Mouse (Mus musculus) limb, embryonic 15.5 days (tissue): ENCODE measurements around the gene Stat5b. TPM values are rescaled to one million over a fixed set of nuclear protein-coding genes. Genes with fewer than 3 reads are reported as not detected.

Experiments used
- ATAC-seq: fragments of 200-750 bp; cut with Nextera tagmentation; 2 replicates; pipeline ENCODE4 v1.8.0; 2017; ENCODE audit warnings: low read depth, moderate TSS enrichment; ENCODE audit not compliant: insufficient number of reproducible peaks, low FRiP score, low TSS enrichment
- H3K27ac ChIP-seq: fragments of 300-500 bp; sonication (generic); 2 replicates; pipeline ENCODE4 v1.5.1; 2015; ENCODE audit warnings: moderate library complexity, mild to moderate bottlenecking, inconsistent platforms
- H3K27me3 ChIP-seq: fragments of 300-500 bp; sonication (generic); 2 replicates; pipeline ENCODE4 v1.6.1; 2015; ENCODE audit warnings: inconsistent platforms
- H3K36me3 ChIP-seq: fragments of 300-500 bp; sonication (generic); 2 replicates; pipeline ENCODE4 v1.6.1; 2015; ENCODE audit warnings: inconsistent platforms
- H3K4me1 ChIP-seq: fragments of 300-500 bp; sonication (generic); 2 replicates; pipeline ENCODE4 v1.6.1; 2015; ENCODE audit warnings: inconsistent platforms
- H3K4me2 ChIP-seq: fragments of 300-500 bp; sonication (generic); 2 replicates; pipeline ENCODE4 v1.6.1; 2015; ENCODE audit warnings: mild to moderate bottlenecking, inconsistent platforms
- H3K4me3 ChIP-seq: fragments of 300-500 bp; sonication (generic); 2 replicates; pipeline ENCODE4 v1.5.1; 2015; ENCODE audit warnings: mild to moderate bottlenecking, inconsistent platforms
- H3K9ac ChIP-seq: fragments of 300-500 bp; sonication (generic); 2 replicates; pipeline ENCODE4 v1.6.1; 2015; ENCODE audit warnings: inconsistent platforms
- H3K9me3 ChIP-seq: fragments of 300-500 bp; sonication (generic); 2 replicates; pipeline ENCODE4 v1.6.1; 2016; ENCODE audit warnings: inconsistent platforms
- WGBS: fragments of 180-500 bp; shearing (Covaris S2); methylation state at CpG from one replicate; pipeline ENCODE4 v1.1.7; 2015; 5-methylcytosine and 5-hydroxymethylcytosine counted together
- polyA plus RNA-seq: library from polyadenylated mRNA; unstranded; fragments of >200 nt; fragmentation: Nextera tagmentation; extraction: Ambion mirVana; gene quantifications from 2 replicates; pipeline ENCODE4 v1.2.1, GENCODE M21; 2015

Stat5b gene
- polyA plus RNA-seq, 1 experiment from 2014 or later: 23.4 TPM

GRCm38 (mm10) chr11:100831396-100831795 is 19.1 kb downstream of the Stat5b start:
- Histone ChIP-seq H3K4me3 (no peak overlapping the region), H3K27me3 (no peaks in the 10 kb centered on the region), H3K4me2 (no peak overlapping the region), H3K9ac (no peak overlapping the region), H3K36me3 (no peaks in the 10 kb centered on the region), H3K9me3 (no peaks in the 10 kb centered on the region), H3K27ac (no peak overlapping the region), H3K4me1 (peaks cover 13% of the 10 kb centered on the region; the same call in 1 of the 2 replicates)
- WGBS: 72% methylated on average over 10 of the region's 10 CpGs
- ATAC-seq: no peak

GRCm38 (mm10) chr11:100829691-100830090 is 20.8 kb downstream of the Stat5b start:
- H3K4me2 ChIP-seq: no peak overlapping the region
- 67% methylated on average over 12 of the region's 12 CpGs for WGBS

GRCm38 (mm10) chr11:100828676-100829151 is 21.8 kb downstream of the Stat5b start:
- no peaks in the 10 kb centered on the region for H3K9me3 ChIP-seq
- 65% methylated on average over 10 of the region's 10 CpGs for WGBS
- no peak overlapping the region for H3K9ac ChIP-seq
- H3K4me1 ChIP-seq: peaks cover 18% of the 10 kb centered on the region; the same call in 1 of the 2 replicates
- no peak overlapping the region for H3K27ac ChIP-seq
- H3K4me2 ChIP-seq: no peak overlapping the region
- H3K36me3 ChIP-seq: no peaks in the 10 kb centered on the region
- no peaks in the 10 kb centered on the region for H3K27me3 ChIP-seq
- no peak overlapping the region for H3K4me3 ChIP-seq
- no peak for ATAC-seq

More at GRCm38 (mm10) chr11:100829691-100830090, 20.8 kb downstream of the Stat5b start:
- H3K27me3 ChIP-seq: no peaks in the 10 kb centered on the region
- H3K27ac ChIP-seq: no peak overlapping the region
- no peak overlapping the region for H3K9ac ChIP-seq
- H3K36me3 ChIP-seq: no peaks in the 10 kb centered on the region
- H3K4me3 ChIP-seq: no peak overlapping the region
- H3K9me3 ChIP-seq: no peaks in the 10 kb centered on the region
- peaks cover 16% of the 10 kb centered on the region; the same call in 1 of the 2 replicates for H3K4me1 ChIP-seq
- no peak for ATAC-seq

- Histone ChIP-seq H3K4me1 (peaks cover 18% of the 10 kb centered on the region; the same call in 1 of the 2 replicates), H3K36me3 (no peaks in the 10 kb centered on the region), H3K4me3 (no peak overlapping the region)
Measured at GRCm38 (mm10) chr11:100826161-100826866, 24.2 kb downstream of the Stat5b start.

GRCm38 (mm10) chr11:100825451-100825850 is 25.1 kb downstream of the Stat5b start:
- Histone ChIP-seq H3K9me3 (no peaks in the 10 kb centered on the region), H3K9ac (no peak overlapping the region), H3K4me2 (no peak overlapping the region), H3K27ac (no peak overlapping the region), H3K27me3 (no peaks in the 10 kb centered on the region), H3K4me1 (peaks cover 18% of the 10 kb centered on the region; the same call in 1 of the 2 replicates), H3K36me3 (no peaks in the 10 kb centered on the region), H3K4me3 (no peak overlapping the region)
- 79% methylated on average over 9 of the region's 9 CpGs for WGBS
- ATAC-seq: no peak

More at GRCm38 (mm10) chr11:100826161-100826866, 24.2 kb downstream of the Stat5b start:
- H3K9ac ChIP-seq: no peak overlapping the region
- H3K27ac ChIP-seq: no peak overlapping the region
- no peak for ATAC-seq
- no peaks in the 10 kb centered on the region for H3K27me3 ChIP-seq
- WGBS: 48% methylated on average over 13 of the region's 13 CpGs
- H3K9me3 ChIP-seq: no peaks in the 10 kb centered on the region
- no peak overlapping the region for H3K4me2 ChIP-seq

GRCm38 (mm10) chr11:100824496-100824895 is 26.0 kb downstream of the Stat5b start:
- no peaks in the 10 kb centered on the region for H3K9me3 ChIP-seq
- peaks cover 27% of the 10 kb centered on the region for H3K4me1 ChIP-seq
- H3K4me2 ChIP-seq: no peak overlapping the region
- H3K4me3 ChIP-seq: no peak overlapping the region
- H3K36me3 ChIP-seq: no peaks in the 10 kb centered on the region
- no peak overlapping the region for H3K9ac ChIP-seq
- no peak for ATAC-seq
- H3K27ac ChIP-seq: no peak overlapping the region
- H3K27me3 ChIP-seq: no peaks in the 10 kb centered on the region
- WGBS: 76% methylated on average over 7 of the region's 7 CpGs

- no peak overlapping the region for H3K27ac ChIP-seq
- no peak overlapping the region for H3K4me2 ChIP-seq
- no peaks in the 10 kb centered on the region for H3K27me3 ChIP-seq
- 68% methylated on average over 8 of the region's 8 CpGs for WGBS
- no peak overlapping the region for H3K4me3 ChIP-seq
- H3K4me1 ChIP-seq: peaks cover 31% of the 10 kb centered on the region
- no peaks in the 10 kb centered on the region for H3K36me3 ChIP-seq
- no peak overlapping the region for H3K9ac ChIP-seq
- no peak for ATAC-seq
- H3K9me3 ChIP-seq: no peaks in the 10 kb centered on the region
Measured at GRCm38 (mm10) chr11:100823543-100824313, 26.8 kb downstream of the Stat5b start.

GRCm38 (mm10) chr11:100822365-100822764 is 28.2 kb downstream of the Stat5b start:
- Histone ChIP-seq H3K9ac (no peak overlapping the region), H3K4me2 (no peak overlapping the region)
- ATAC-seq: no peak

GRCm38 (mm10) chr11:100821605-100822220 is 28.8 kb downstream of the Stat5b start:
- WGBS: 83% methylated on average over 13 of the region's 13 CpGs
- no peak overlapping the region for H3K4me2 ChIP-seq
- ATAC-seq: no peak
- H3K4me1 ChIP-seq: peaks cover 31% of the 10 kb centered on the region
- no peak overlapping the region for H3K27ac ChIP-seq
- H3K36me3 ChIP-seq: no peaks in the 10 kb centered on the region
- no peak overlapping the region for H3K9ac ChIP-seq
- H3K4me3 ChIP-seq: no peak overlapping the region
- no peaks in the 10 kb centered on the region for H3K9me3 ChIP-seq
- no peaks in the 10 kb centered on the region for H3K27me3 ChIP-seq

More at GRCm38 (mm10) chr11:100822365-100822764, 28.2 kb downstream of the Stat5b start:
- WGBS: 47% methylated on average over 12 of the region's 12 CpGs
- H3K9me3 ChIP-seq: no peaks in the 10 kb centered on the region
- no peaks in the 10 kb centered on the region for H3K36me3 ChIP-seq
- no peaks in the 10 kb centered on the region for H3K27me3 ChIP-seq
- H3K27ac ChIP-seq: 0 out of 2 replicates have a peak overlapping the region, but pooled peaks have one; percentile 12
- no peak overlapping the region for H3K4me3 ChIP-seq
- peaks cover 31% of the 10 kb centered on the region for H3K4me1 ChIP-seq

GRCm38 (mm10) chr11:100820047-100820446 is 30.5 kb downstream of the Stat5b start:
- Histone ChIP-seq H3K9ac (no peak overlapping the region), H3K9me3 (no peaks in the 10 kb centered on the region), H3K27me3 (no peaks in the 10 kb centered on the region), H3K4me2 (no peak overlapping the region), H3K4me1 (peaks cover 25% of the 10 kb centered on the region), H3K27ac (no peak overlapping the region), H3K4me3 (no peak overlapping the region), H3K36me3 (no peaks in the 10 kb centered on the region)
- 32% methylated on average over 8 of the region's 8 CpGs for WGBS
- no peak for ATAC-seq

- no peak overlapping the region for H3K27ac ChIP-seq
- 45% methylated on average over 16 of the region's 16 CpGs for WGBS
Measured at GRCm38 (mm10) chr11:100819626-100820025, 30.9 kb downstream of the Stat5b start.

More at GRCm38 (mm10) chr11:100819626-100820025, 30.9 kb downstream of the Stat5b start:
- H3K9ac ChIP-seq: no peak overlapping the region
- no peak overlapping the region for H3K4me3 ChIP-seq
- H3K27me3 ChIP-seq: no peaks in the 10 kb centered on the region
- H3K4me1 ChIP-seq: peaks cover 25% of the 10 kb centered on the region
- no peaks in the 10 kb centered on the region for H3K9me3 ChIP-seq
- ATAC-seq: no peak
- no peaks in the 10 kb centered on the region for H3K36me3 ChIP-seq
- no peak overlapping the region for H3K4me2 ChIP-seq
